Mouse (Mus musculus): ENCODE measurements around the gene Capns1.
"Not testable (repeated sequence)": the region's sequence is repeated elsewhere in the genome, so short reads cannot be mapped to it uniquely, and the experiment has no call there.

Gene Capns1

GRCm38 (mm10) chr7:30198481-30198971 is at the start of gene Capns1:
Capns1 (minus strand) TSS chr7:30198811.
- DNase-seq = peak; percentile 71

- DNase-seq = not testable (repeated sequence)
These were observed 38.8 kb upstream of the Capns1 start for GRCm38 (mm10) chr7:30237374-30237773.

GRCm38 (mm10) chr7:30235625-30236024 is 37.0 kb upstream of the Capns1 start, which contains the start of gene Ovol3:
Ovol3 (minus strand) TSS chr7:30235725.
- no peak for DNase-seq

- DNase-seq = no peak
These were observed 36.5 kb upstream of the Capns1 start for GRCm38 (mm10) chr7:30235091-30235490.

- peak; percentile 69 for DNase-seq
These were observed 35.8 kb upstream of the Capns1 start for GRCm38 (mm10) chr7:30234276-30234858.

GRCm38 (mm10) chr7:30233387-30233786 is 34.8 kb upstream of the Capns1 start:
- DNase-seq = peak; percentile 38

- DNase-seq = peak; percentile 81
These were observed 34.1 kb upstream of the Capns1 start for GRCm38 (mm10) chr7:30232631-30233148.

- peak; percentile 98 for DNase-seq
These were observed 33.3 kb upstream of the Capns1 start, which contains the start of the genes Polr2i and Tbcb for GRCm38 (mm10) chr7:30231669-30232454. Polr2i (plus strand) TSS chr7:30231948. Tbcb (minus strand) TSS chr7:30232272.

- no peak for DNase-seq
These were observed 32.7 kb upstream of the Capns1 start for GRCm38 (mm10) chr7:30231328-30231668.

GRCm38 (mm10) chr7:30224206-30224605 is 25.6 kb upstream of the Capns1 start:
- DNase-seq = no peak

GRCm38 (mm10) chr7:30222205-30222604 is 23.6 kb upstream of the Capns1 start:
- DNase-seq = no peak

GRCm38 (mm10) chr7:30221433-30221832 is 22.8 kb upstream of the Capns1 start:
- DNase-seq = no peak

GRCm38 (mm10) chr7:30220008-30220356 is 21.4 kb upstream of the Capns1 start:
- DNase-seq = no peak

- DNase-seq = peak; percentile 83
These were observed 20.8 kb upstream of the Capns1 start for GRCm38 (mm10) chr7:30219293-30220007.

- no peak for DNase-seq
These were observed 18.7 kb upstream of the Capns1 start for GRCm38 (mm10) chr7:30217277-30217676.

- DNase-seq = peak; percentile 89
These were observed 18.1 kb upstream of the Capns1 start for GRCm38 (mm10) chr7:30216723-30217151.

- no peak for DNase-seq
These were observed 17.3 kb upstream of the Capns1 start for GRCm38 (mm10) chr7:30215875-30216274.

GRCm38 (mm10) chr7:30213881-30214280 is 15.3 kb upstream of the Capns1 start:
- DNase-seq = no peak

GRCm38 (mm10) chr7:30211025-30211424 is 12.4 kb upstream of the Capns1 start:
- no peak for DNase-seq

- not testable (repeated sequence) for DNase-seq
These were observed 7.8 kb upstream of the Capns1 start for GRCm38 (mm10) chr7:30206364-30206763.

- peak; percentile 84 for DNase-seq
These were observed 6.8 kb upstream of the Capns1 start for GRCm38 (mm10) chr7:30205383-30205782.

GRCm38 (mm10) chr7:30204380-30204779 is 5.8 kb upstream of the Capns1 start:
- no peak for DNase-seq
